Mouse (Mus musculus): ENCODE results near the gene Nr4a2.

- TF ChIP-seq POLR2A (IDR thresholded peaks at IDR 0.05; ENCODE audit: insufficient read depth, low read depth, low read length) (no peak), CTCF (IDR thresholded peaks at IDR 0.05; ENCODE audit: insufficient read depth, low read depth, low read length) (no peak)
Observed at GRCm38 (mm10) chr2:57113431-57113830, 10.4 kb downstream of the Nr4a2 start.
